Mouse (Mus musculus) R1 (cell line): ENCODE results near the gene Fam110c.
"Not testable (repeated sequence)": the region's sequence is repeated elsewhere in the genome, so short reads cannot be mapped to it uniquely, and the experiment has no call there.

Source experiments
- DNase-seq: peaks from one replicate; pipeline ENCODE4 v3.0.0-alpha.2; 2018; ENCODE audit warnings: low read depth, low spot score

The Fam110c gene

GRCm38 (mm10) chr12:31073412-31074354, at the start of gene Fam110c:
TSS of gene Fam110c (plus strand) at chr12:31073861.
- peak; percentile 55 for DNase-seq

- DNase-seq: no peak
Observed at GRCm38 (mm10) chr12:31026423-31026822, 47.2 kb upstream of the Fam110c start.

- DNase-seq: no peak
Observed at GRCm38 (mm10) chr12:31052066-31052465, 21.6 kb upstream of the Fam110c start.

- no peak for DNase-seq
Observed at GRCm38 (mm10) chr12:31056291-31056864, 17.3 kb upstream of the Fam110c start.

- peak; percentile 13 for DNase-seq
Observed at GRCm38 (mm10) chr12:31059393-31059853, 14.2 kb upstream of the Fam110c start.

GRCm38 (mm10) chr12:31060245-31060644, 13.4 kb upstream of the Fam110c start:
- no peak for DNase-seq

- no peak for DNase-seq
Observed at GRCm38 (mm10) chr12:31071222-31071621, 2.4 kb upstream of the Fam110c start.

- DNase-seq: not testable (repeated sequence)
Observed at GRCm38 (mm10) chr12:31074355-31074786, 710 bp downstream of the Fam110c start.

- peak; percentile 34 for DNase-seq
Observed at GRCm38 (mm10) chr12:31074839-31075538, 1.3 kb downstream of the Fam110c start.

- DNase-seq: no peak
Observed at GRCm38 (mm10) chr12:31077020-31077419, 3.4 kb downstream of the Fam110c start.

GRCm38 (mm10) chr12:31078030-31078429, 4.4 kb downstream of the Fam110c start:
- DNase-seq: no peak

- no peak for DNase-seq
Observed at GRCm38 (mm10) chr12:31080352-31080751, 6.7 kb downstream of the Fam110c start.

- DNase-seq: no peak
Observed at GRCm38 (mm10) chr12:31080890-31081554, 7.4 kb downstream of the Fam110c start.

GRCm38 (mm10) chr12:31083007-31083406, 9.3 kb downstream of the Fam110c start:
- DNase-seq: no peak

- DNase-seq: no peak
Observed at GRCm38 (mm10) chr12:31083407-31083806, 9.7 kb downstream of the Fam110c start.

- DNase-seq: no peak
Observed at GRCm38 (mm10) chr12:31087060-31087459, 13.4 kb downstream of the Fam110c start.

- DNase-seq: no peak
Observed at GRCm38 (mm10) chr12:31090401-31090800, 16.7 kb downstream of the Fam110c start.

- DNase-seq: no peak
Observed at GRCm38 (mm10) chr12:31090882-31091640, 17.4 kb downstream of the Fam110c start.

- DNase-seq: peak; percentile 87
Observed at GRCm38 (mm10) chr12:31092481-31092880, 18.8 kb downstream of the Fam110c start.

- no peak for DNase-seq
Observed at GRCm38 (mm10) chr12:31097185-31097584, 23.5 kb downstream of the Fam110c start.

GRCm38 (mm10) chr12:31101190-31101589, 27.5 kb downstream of the Fam110c start:
- no peak for DNase-seq
